Mouse (Mus musculus): ENCODE measurements around the gene Atp2a3. TPM values are rescaled to one million over a fixed set of nuclear protein-coding genes. Genes with fewer than 3 reads are reported as not detected.

The Atp2a3 gene
- polyA plus RNA-seq, 1 experiment from 2014 or later: 28.8 TPM

- WGBS: 37% methylated on average over 7 of the region's 7 CpGs
- no peaks in the 10 kb centered on the region for H3K9me3 ChIP-seq (ENCODE audit: control insufficient read depth, low read length)
- peak overlapping the region; percentile 77 for H3K27ac ChIP-seq (ENCODE audit: low read length)
- peaks cover 5% of the 10 kb centered on the region; the same call in 1 of the 2 replicates for H3K27me3 ChIP-seq (replicated peaks; ENCODE audit: control insufficient read depth, insufficient read depth, low read length)
- H3K4me2 ChIP-seq (ENCODE audit: low read depth, low read length): peak overlapping the region; percentile 33
- H3K9ac ChIP-seq (ENCODE audit: low read depth, low read length): peak overlapping the region; percentile 29; the same call in 1 of the 2 replicates
- ATAC-seq: peak; percentile 47
- H3K4me3 ChIP-seq (ENCODE audit: low read length): no peak overlapping the region
- H3K4me1 ChIP-seq (ENCODE audit: control insufficient read depth, insufficient read depth, low read length): peaks cover 40% of the 10 kb centered on the region
- no peaks in the 10 kb centered on the region for H3K36me3 ChIP-seq (ENCODE audit: control insufficient read depth, insufficient read depth, low read length)
Observed at GRCm38 (mm10) chr11:72963058-72963788, 2.3 kb downstream of the Atp2a3 start.

GRCm38 (mm10) chr11:72963789-72964294 is 2.9 kb downstream of the Atp2a3 start:
- Histone ChIP-seq H3K27ac (ENCODE audit: low read length) (peak overlapping the region; percentile 52), H3K9ac (ENCODE audit: low read depth, low read length) (no peak overlapping the region; the same call in 1 of the 2 replicates), H3K36me3 (ENCODE audit: control insufficient read depth, insufficient read depth, low read length) (no peaks in the 10 kb centered on the region), H3K4me2 (ENCODE audit: low read depth, low read length) (0 out of 2 replicates have a peak overlapping the region, but pooled peaks have one; percentile 33), H3K27me3 (replicated peaks; ENCODE audit: control insufficient read depth, insufficient read depth, low read length) (peaks cover 5% of the 10 kb centered on the region; the same call in 1 of the 2 replicates), H3K4me3 (ENCODE audit: low read length) (no peak overlapping the region), H3K4me1 (ENCODE audit: control insufficient read depth, insufficient read depth, low read length) (peaks cover 40% of the 10 kb centered on the region), H3K9me3 (ENCODE audit: control insufficient read depth, low read length) (no peaks in the 10 kb centered on the region)
- no peak for ATAC-seq
- 42% methylated on average over 3 of the region's 3 CpGs for WGBS

- Histone ChIP-seq H3K9ac (ENCODE audit: low read depth, low read length) (no peak overlapping the region), H3K27me3 (replicated peaks; ENCODE audit: control insufficient read depth, insufficient read depth, low read length) (no peaks in the 10 kb centered on the region), H3K4me2 (ENCODE audit: low read depth, low read length) (no peak overlapping the region), H3K4me3 (ENCODE audit: low read length) (no peak overlapping the region), H3K4me1 (ENCODE audit: control insufficient read depth, insufficient read depth, low read length) (0 out of 2 replicates have a peak, but pooled peaks cover 4% of the 10 kb centered on the region), H3K27ac (ENCODE audit: low read length) (no peak overlapping the region), H3K36me3 (ENCODE audit: control insufficient read depth, insufficient read depth, low read length) (no peaks in the 10 kb centered on the region), H3K9me3 (ENCODE audit: control insufficient read depth, low read length) (no peaks in the 10 kb centered on the region)
- ATAC-seq: no peak
- WGBS: 81% methylated on average over 13 of the region's 13 CpGs
Observed at GRCm38 (mm10) chr11:72974995-72975503, 14.1 kb downstream of the Atp2a3 start.

GRCm38 (mm10) chr11:72982516-72982915 is 21.5 kb downstream of the Atp2a3 start:
- Histone ChIP-seq H3K36me3 (ENCODE audit: control insufficient read depth, insufficient read depth, low read length) (no peaks in the 10 kb centered on the region), H3K4me3 (ENCODE audit: low read length) (no peak overlapping the region), H3K4me1 (ENCODE audit: control insufficient read depth, insufficient read depth, low read length) (peaks cover 6% of the 10 kb centered on the region), H3K9me3 (ENCODE audit: control insufficient read depth, low read length) (no peaks in the 10 kb centered on the region), H3K27me3 (replicated peaks; ENCODE audit: control insufficient read depth, insufficient read depth, low read length) (no peaks in the 10 kb centered on the region), H3K4me2 (ENCODE audit: low read depth, low read length) (no peak overlapping the region), H3K27ac (ENCODE audit: low read length) (no peak overlapping the region), H3K9ac (ENCODE audit: low read depth, low read length) (no peak overlapping the region)
- ATAC-seq: no peak
- 83% methylated on average over 9 of the region's 9 CpGs for WGBS

- WGBS: 54% methylated on average over 5 of the region's 5 CpGs
- no peak for ATAC-seq
- no peak overlapping the region for H3K4me3 ChIP-seq (ENCODE audit: low read length)
Observed at GRCm38 (mm10) chr11:72983283-72983682, 22.3 kb downstream of the Atp2a3 start.

GRCm38 (mm10) chr11:72986745-72987144 is 25.8 kb downstream of the Atp2a3 start:
- no peaks in the 10 kb centered on the region for H3K27me3 ChIP-seq (replicated peaks; ENCODE audit: control insufficient read depth, insufficient read depth, low read length)
- ATAC-seq: peak; percentile 41; the same call in 1 of the 2 replicates
- no peak overlapping the region for H3K9ac ChIP-seq (ENCODE audit: low read depth, low read length)
- no peak overlapping the region for H3K4me2 ChIP-seq (ENCODE audit: low read depth, low read length)
- no peaks in the 10 kb centered on the region for H3K36me3 ChIP-seq (ENCODE audit: control insufficient read depth, insufficient read depth, low read length)
- WGBS: 58% methylated on average over 5 of the region's 5 CpGs
- no peak overlapping the region for H3K4me3 ChIP-seq (ENCODE audit: low read length)
- H3K9me3 ChIP-seq (ENCODE audit: control insufficient read depth, low read length): no peaks in the 10 kb centered on the region
- H3K4me1 ChIP-seq (ENCODE audit: control insufficient read depth, insufficient read depth, low read length): peaks cover 27% of the 10 kb centered on the region
- H3K27ac ChIP-seq (ENCODE audit: low read length): no peak overlapping the region

More at GRCm38 (mm10) chr11:72983283-72983682, 22.3 kb downstream of the Atp2a3 start:
- H3K4me1 ChIP-seq (ENCODE audit: control insufficient read depth, insufficient read depth, low read length): peaks cover 10% of the 10 kb centered on the region
- H3K4me2 ChIP-seq (ENCODE audit: low read depth, low read length): no peak overlapping the region
- no peaks in the 10 kb centered on the region for H3K9me3 ChIP-seq (ENCODE audit: control insufficient read depth, low read length)
- no peak overlapping the region for H3K27ac ChIP-seq (ENCODE audit: low read length)
- H3K27me3 ChIP-seq (replicated peaks; ENCODE audit: control insufficient read depth, insufficient read depth, low read length): no peaks in the 10 kb centered on the region
- H3K36me3 ChIP-seq (ENCODE audit: control insufficient read depth, insufficient read depth, low read length): no peaks in the 10 kb centered on the region
- H3K9ac ChIP-seq (ENCODE audit: low read depth, low read length): no peak overlapping the region

- H3K4me3 ChIP-seq (ENCODE audit: low read length): no peak overlapping the region
- no peak overlapping the region for H3K9ac ChIP-seq (ENCODE audit: low read depth, low read length)
- H3K9me3 ChIP-seq (ENCODE audit: control insufficient read depth, low read length): no peaks in the 10 kb centered on the region
- no peak overlapping the region for H3K4me2 ChIP-seq (ENCODE audit: low read depth, low read length)
- H3K4me1 ChIP-seq (ENCODE audit: control insufficient read depth, insufficient read depth, low read length): peaks cover 31% of the 10 kb centered on the region
- H3K27ac ChIP-seq (ENCODE audit: low read length): no peak overlapping the region
- H3K27me3 ChIP-seq (replicated peaks; ENCODE audit: control insufficient read depth, insufficient read depth, low read length): no peaks in the 10 kb centered on the region
- no peak for ATAC-seq
- H3K36me3 ChIP-seq (ENCODE audit: control insufficient read depth, insufficient read depth, low read length): no peaks in the 10 kb centered on the region
- 62% methylated on average over 5 of the region's 5 CpGs for WGBS
Observed at GRCm38 (mm10) chr11:72987234-72987633, 26.3 kb downstream of the Atp2a3 start.

- Histone ChIP-seq H3K9ac (ENCODE audit: low read depth, low read length) (no peak overlapping the region), H3K4me3 (ENCODE audit: low read length) (no peak overlapping the region), H3K4me2 (ENCODE audit: low read depth, low read length) (no peak overlapping the region), H3K27ac (ENCODE audit: low read length) (no peak overlapping the region), H3K9me3 (ENCODE audit: control insufficient read depth, low read length) (no peaks in the 10 kb centered on the region), H3K27me3 (replicated peaks; ENCODE audit: control insufficient read depth, insufficient read depth, low read length) (no peaks in the 10 kb centered on the region), H3K36me3 (ENCODE audit: control insufficient read depth, insufficient read depth, low read length) (no peaks in the 10 kb centered on the region), H3K4me1 (ENCODE audit: control insufficient read depth, insufficient read depth, low read length) (peaks cover 33% of the 10 kb centered on the region)
- WGBS: 62% methylated on average over 5 of the region's 5 CpGs
- no peak for ATAC-seq
Observed at GRCm38 (mm10) chr11:72987807-72988206, 26.8 kb downstream of the Atp2a3 start.

- ATAC-seq: peak; percentile 28; the same call in 1 of the 2 replicates
- no peaks in the 10 kb centered on the region for H3K27me3 ChIP-seq (replicated peaks; ENCODE audit: control insufficient read depth, insufficient read depth, low read length)
- no peak overlapping the region for H3K4me2 ChIP-seq (ENCODE audit: low read depth, low read length)
- 68% methylated on average over 6 of the region's 6 CpGs for WGBS
- H3K4me3 ChIP-seq (ENCODE audit: low read length): no peak overlapping the region
- no peak overlapping the region for H3K9ac ChIP-seq (ENCODE audit: low read depth, low read length)
- H3K4me1 ChIP-seq (ENCODE audit: control insufficient read depth, insufficient read depth, low read length): peaks cover 33% of the 10 kb centered on the region
- no peaks in the 10 kb centered on the region for H3K9me3 ChIP-seq (ENCODE audit: control insufficient read depth, low read length)
- H3K27ac ChIP-seq (ENCODE audit: low read length): no peak overlapping the region
- H3K36me3 ChIP-seq (ENCODE audit: control insufficient read depth, insufficient read depth, low read length): no peaks in the 10 kb centered on the region
Observed at GRCm38 (mm10) chr11:72989044-72989443, 28.1 kb downstream of the Atp2a3 start.

All from intestine, embryonic 16.5 days (tissue).